Mouse (Mus musculus): ENCODE data around the gene Tnfrsf13c. TPM values are rescaled to one million over a fixed set of nuclear protein-coding genes. Genes with fewer than 3 reads are reported as not detected.

Gene Tnfrsf13c
- polyA plus RNA-seq (2014; fragmentation: Illumina TruSeq; extraction: RNeasy Lipid Tissue Mini Kit (QIAGEN cat#74804); ENCODE audit: low read depth, low replicate concordance): 3.3 TPM

DNA sequence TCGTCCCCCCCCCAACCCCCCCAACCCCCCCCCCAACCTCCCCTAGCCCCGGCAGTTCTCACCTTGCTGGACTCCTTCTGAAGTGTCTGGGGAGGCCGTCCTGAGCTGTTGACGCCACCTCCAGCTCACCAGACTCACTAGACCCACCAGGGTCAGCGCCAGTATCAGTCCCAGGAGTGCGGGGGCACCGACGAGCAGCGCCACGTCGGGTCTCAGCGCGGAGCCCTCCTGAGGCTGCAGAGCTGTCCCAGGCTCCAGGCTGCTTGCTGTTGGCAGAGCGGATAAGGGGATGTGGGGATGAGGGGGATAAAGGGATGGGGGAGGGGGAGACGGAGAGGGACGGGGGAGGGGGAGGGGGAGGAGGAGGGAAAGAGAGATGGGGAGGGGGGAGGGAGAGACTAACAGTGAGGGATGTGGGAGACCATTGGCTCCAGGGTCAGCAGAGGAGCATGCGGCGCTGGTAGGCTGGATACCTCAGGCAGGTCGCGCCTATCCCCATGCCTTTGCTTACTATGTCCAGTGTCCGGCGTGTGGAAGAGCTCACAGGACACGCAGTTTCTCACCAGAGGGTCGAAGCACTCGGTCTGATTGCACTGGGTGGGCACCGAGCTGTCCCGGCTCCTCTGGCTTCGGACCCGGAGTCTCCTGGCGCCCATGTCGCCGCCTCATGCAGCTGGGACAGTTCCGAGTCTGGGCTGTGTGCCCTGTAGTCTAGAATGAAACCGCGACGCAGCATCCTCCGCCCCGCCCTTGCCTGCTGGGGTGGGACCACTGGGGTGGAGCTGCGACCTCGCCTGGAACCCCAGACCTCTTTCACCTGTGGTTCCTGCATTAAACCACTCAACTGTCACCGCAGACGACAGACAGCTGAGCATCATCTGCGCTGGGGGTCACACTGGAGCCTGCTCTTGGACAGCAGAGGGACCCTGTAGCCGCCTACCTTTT is at the start of gene Tnfrsf13c:
TSS of gene Tnfrsf13c (minus strand) at position 713 of the 945 bp plus-strand sequence.

DNA sequence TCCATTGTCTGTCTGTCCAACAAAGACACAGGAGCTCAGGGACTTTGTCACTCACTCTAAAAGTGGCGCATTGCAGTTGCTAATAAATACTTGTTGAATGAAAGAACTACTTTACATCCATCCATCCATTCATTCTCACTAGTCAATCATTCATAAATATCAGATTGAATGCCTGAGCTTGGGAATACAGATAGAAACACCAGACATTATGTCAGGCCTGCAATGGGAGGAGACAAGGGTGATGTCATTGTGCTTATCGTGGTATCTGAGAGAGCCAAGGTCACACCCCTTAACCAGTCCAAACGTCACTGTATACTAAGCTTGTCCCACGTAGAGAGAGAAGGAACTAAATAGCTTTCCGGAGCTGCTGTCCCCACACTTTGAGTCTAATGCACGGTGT is 27.9 kb upstream of the Tnfrsf13c start, which contains the start of gene 1500009C09Rik:
TSS of gene 1500009C09Rik (plus strand) at position 301 of the 400 bp plus-strand sequence.

DNA sequence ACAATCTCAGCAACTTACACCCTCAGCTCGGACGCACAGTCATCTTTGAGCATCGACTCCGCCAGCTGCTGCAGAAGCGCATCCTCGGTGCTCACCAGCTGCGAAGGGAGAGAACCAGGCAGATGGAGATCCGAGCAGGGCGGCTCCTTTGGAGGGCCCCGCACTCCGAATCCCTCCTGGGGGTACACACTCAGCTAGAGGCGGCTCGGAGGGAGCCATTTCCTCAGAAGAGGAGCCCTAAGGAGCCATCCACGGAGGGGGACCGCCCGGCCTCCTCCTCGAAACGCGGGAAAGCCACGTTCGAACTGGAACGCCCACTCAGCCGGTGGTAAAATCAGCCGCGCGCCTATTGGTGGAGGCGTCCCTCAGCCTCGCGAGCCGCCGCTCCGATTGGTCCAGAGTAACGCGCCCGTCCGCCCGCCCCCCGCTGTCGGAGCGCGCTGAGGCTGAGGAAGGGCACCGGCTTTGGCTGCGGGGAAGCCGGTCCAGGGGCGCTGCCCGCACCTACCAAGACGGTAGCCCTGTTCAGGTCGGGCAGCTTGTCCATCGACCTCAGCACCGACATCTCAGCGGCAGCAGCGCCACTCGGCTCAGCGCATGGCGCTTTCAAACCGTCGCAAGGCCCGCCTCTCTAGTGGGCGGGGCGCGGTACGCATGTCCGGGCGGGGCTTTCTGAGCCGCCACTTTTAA is 20.1 kb upstream of the Tnfrsf13c start, which contains the start of gene Cenpm:
TSS of gene Cenpm (minus strand) at position 634 of the 690 bp plus-strand sequence.

DNA sequence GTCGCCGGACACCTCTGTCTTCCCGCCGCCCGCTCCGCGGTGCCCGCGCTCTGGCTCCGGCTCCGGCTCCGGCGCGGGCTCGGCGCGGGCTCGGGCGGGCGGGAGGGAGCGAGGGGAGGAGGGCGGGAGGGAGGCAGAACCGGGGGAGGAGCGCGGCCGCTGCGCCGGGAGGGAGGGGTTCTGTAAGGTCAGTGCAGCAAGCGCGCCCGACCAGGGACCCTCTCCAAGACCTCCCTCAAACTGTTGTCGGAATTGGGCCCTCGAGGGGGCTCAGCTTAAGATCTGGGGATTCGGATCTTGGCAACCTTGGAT is 11.5 kb downstream of the Tnfrsf13c start, which contains the start of gene Shisa8:
TSS of gene Shisa8 (minus strand) at position 64 of the 312 bp plus-strand sequence.

Other genes starting within 250 kb of the Tnfrsf13c start
- not detected for gene 1700029P11Rik, start 243.8 kb downstream of the Tnfrsf13c start, polyA plus RNA-seq (2014; fragmentation: Illumina TruSeq; extraction: RNeasy Lipid Tissue Mini Kit (QIAGEN cat#74804); ENCODE audit: low read depth, low replicate concordance)
- gene Xrcc6, start 236.5 kb downstream of the Tnfrsf13c start, polyA plus RNA-seq (2014; fragmentation: Illumina TruSeq; extraction: RNeasy Lipid Tissue Mini Kit (QIAGEN cat#74804); ENCODE audit: low read depth, low replicate concordance): 67.2 TPM
- 10.5 TPM for gene Desi1, start 190.5 kb downstream of the Tnfrsf13c start, polyA plus RNA-seq (2014; fragmentation: Illumina TruSeq; extraction: RNeasy Lipid Tissue Mini Kit (QIAGEN cat#74804); ENCODE audit: low read depth, low replicate concordance)
- gene Snu13, start 176.8 kb downstream of the Tnfrsf13c start, polyA plus RNA-seq (2014; fragmentation: Illumina TruSeq; extraction: RNeasy Lipid Tissue Mini Kit (QIAGEN cat#74804); ENCODE audit: low read depth, low replicate concordance): 306 TPM
- not detected for gene 4930407I10Rik, start 165.2 kb downstream of the Tnfrsf13c start, polyA plus RNA-seq (2014; fragmentation: Illumina TruSeq; extraction: RNeasy Lipid Tissue Mini Kit (QIAGEN cat#74804); ENCODE audit: low read depth, low replicate concordance)
- not detected for gene Mei1, start 154.4 kb downstream of the Tnfrsf13c start, polyA plus RNA-seq (2014; fragmentation: Illumina TruSeq; extraction: RNeasy Lipid Tissue Mini Kit (QIAGEN cat#74804); ENCODE audit: low read depth, low replicate concordance)
- gene Ccdc134, start 96.4 kb downstream of the Tnfrsf13c start, polyA plus RNA-seq (2014; fragmentation: Illumina TruSeq; extraction: RNeasy Lipid Tissue Mini Kit (QIAGEN cat#74804); ENCODE audit: low read depth, low replicate concordance): 2.9 TPM
- 19.9 TPM for gene Srebf2, start 77.2 kb downstream of the Tnfrsf13c start, polyA plus RNA-seq (2014; fragmentation: Illumina TruSeq; extraction: RNeasy Lipid Tissue Mini Kit (QIAGEN cat#74804); ENCODE audit: low read depth, low replicate concordance)
- not detected for gene Shisa8, start 11.6 kb downstream of the Tnfrsf13c start, polyA plus RNA-seq (2014; fragmentation: Illumina TruSeq; extraction: RNeasy Lipid Tissue Mini Kit (QIAGEN cat#74804); ENCODE audit: low read depth, low replicate concordance)
- gene Cenpm, start 20.4 kb upstream of the Tnfrsf13c start, polyA plus RNA-seq (2014; fragmentation: Illumina TruSeq; extraction: RNeasy Lipid Tissue Mini Kit (QIAGEN cat#74804); ENCODE audit: low read depth, low replicate concordance): not detected
- not detected for gene 1500009C09Rik, start 28.0 kb upstream of the Tnfrsf13c start, polyA plus RNA-seq (2014; fragmentation: Illumina TruSeq; extraction: RNeasy Lipid Tissue Mini Kit (QIAGEN cat#74804); ENCODE audit: low read depth, low replicate concordance)
- 1.4 TPM for gene Sept3, start 50.5 kb upstream of the Tnfrsf13c start, polyA plus RNA-seq (2014; fragmentation: Illumina TruSeq; extraction: RNeasy Lipid Tissue Mini Kit (QIAGEN cat#74804); ENCODE audit: low read depth, low replicate concordance)
- gene Wbp2nl, start 74.6 kb upstream of the Tnfrsf13c start, polyA plus RNA-seq (2014; fragmentation: Illumina TruSeq; extraction: RNeasy Lipid Tissue Mini Kit (QIAGEN cat#74804); ENCODE audit: low read depth, low replicate concordance): not detected
- 40.5 TPM for gene Naga, start 114.6 kb upstream of the Tnfrsf13c start, polyA plus RNA-seq (2014; fragmentation: Illumina TruSeq; extraction: RNeasy Lipid Tissue Mini Kit (QIAGEN cat#74804); ENCODE audit: low read depth, low replicate concordance)
- 0.76 TPM for gene Pheta2, start 114.6 kb upstream of the Tnfrsf13c start, polyA plus RNA-seq (2014; fragmentation: Illumina TruSeq; extraction: RNeasy Lipid Tissue Mini Kit (QIAGEN cat#74804); ENCODE audit: low read depth, low replicate concordance)
- 58.1 TPM for gene Smdt1, start 114.6 kb upstream of the Tnfrsf13c start, polyA plus RNA-seq (2014; fragmentation: Illumina TruSeq; extraction: RNeasy Lipid Tissue Mini Kit (QIAGEN cat#74804); ENCODE audit: low read depth, low replicate concordance)
- 482 TPM for gene Ndufa6, start 130.0 kb upstream of the Tnfrsf13c start, polyA plus RNA-seq (2014; fragmentation: Illumina TruSeq; extraction: RNeasy Lipid Tissue Mini Kit (QIAGEN cat#74804); ENCODE audit: low read depth, low replicate concordance)
- gene Cyp2d22, start 155.9 kb upstream of the Tnfrsf13c start, polyA plus RNA-seq (2014; fragmentation: Illumina TruSeq; extraction: RNeasy Lipid Tissue Mini Kit (QIAGEN cat#74804); ENCODE audit: low read depth, low replicate concordance): 11.7 TPM
- not detected for gene Cyp2d11, start 169.7 kb upstream of the Tnfrsf13c start, polyA plus RNA-seq (2014; fragmentation: Illumina TruSeq; extraction: RNeasy Lipid Tissue Mini Kit (QIAGEN cat#74804); ENCODE audit: low read depth, low replicate concordance)
- gene Cyp2d10, start 182.8 kb upstream of the Tnfrsf13c start, polyA plus RNA-seq (2014; fragmentation: Illumina TruSeq; extraction: RNeasy Lipid Tissue Mini Kit (QIAGEN cat#74804); ENCODE audit: low read depth, low replicate concordance): 9.0 TPM
- 11.7 TPM for gene Cyp2d9, start 209.1 kb upstream of the Tnfrsf13c start, polyA plus RNA-seq (2014; fragmentation: Illumina TruSeq; extraction: RNeasy Lipid Tissue Mini Kit (QIAGEN cat#74804); ENCODE audit: low read depth, low replicate concordance)